Mouse (Mus musculus) right cerebral cortex, adult 2 months (tissue): ENCODE measurements at regions not wholly inside any gene's neighbourhood (a gene's known extent, or its start where the extent isn't known, plus 50 kb on each side); places are given as distances from the start of the nearest gene placed in this dataset.

Experiments
- DNase-seq, 2 experiments: peaks; one replicate each; pipeline ENCODE4 v3.0.0; 2021 to 2022; ENCODE audit warnings: low spot score in 2 of 2

GRCm38 (mm10) chr8:39695331-39695730 is 979.5 kb upstream of the Adam24 start:
- peak; percentile 15 to 30 for DNase-seq

GRCm38 (mm10) chr8:39705843-39706242 is 969.0 kb upstream of the Adam24 start:
- no peak for DNase-seq

- DNase-seq = peak; percentile 11 to 16
Observed at GRCm38 (mm10) chr8:39742377-39742776, 932.5 kb upstream of the Adam24 start.

GRCm38 (mm10) chr8:39746225-39746624 is 928.7 kb upstream of the Adam24 start:
- no peak for DNase-seq

- DNase-seq = no peak
Observed at GRCm38 (mm10) chr8:39759905-39760304, 915.0 kb upstream of the Adam24 start.

- peak in 1 of 2 experiments; percentile 16 for DNase-seq
Observed at GRCm38 (mm10) chr8:39779449-39779848, 895.4 kb upstream of the Adam24 start.

- DNase-seq = no peak
Observed at GRCm38 (mm10) chr8:39780169-39780568, 894.7 kb upstream of the Adam24 start.

GRCm38 (mm10) chr8:39781424-39782161 is 893.3 kb upstream of the Adam24 start:
- no peak for DNase-seq

- DNase-seq = no peak
Observed at GRCm38 (mm10) chr8:39782162-39782530, 892.7 kb upstream of the Adam24 start.
